Mouse (Mus musculus) spleen, embryonic (tissue): ENCODE measurements at regions not wholly inside any gene's neighbourhood (a gene's known extent, or its start where the extent isn't known, plus 50 kb on each side); places are given as distances from the start of the nearest gene placed in this dataset.

Experiments used
- CTCF ChIA-PET: fragments of 350-600 bp; sonication (Branson Sonifier 250); formaldehyde crosslinking; loops from one replicate; lab custom pipeline; 2022; lab: Charles Lee

GRCm38 (mm10) chr7:68579666-68580065 lies 169.4 kb downstream of the Arrdc4 start:
- CTCF ChIA-PET: interaction anchor here (0.7 kb wide), 1 partner anchor 9 kb away, joined by 4 read pairs; no protein-coding TSS in a partner anchor

DNA sequence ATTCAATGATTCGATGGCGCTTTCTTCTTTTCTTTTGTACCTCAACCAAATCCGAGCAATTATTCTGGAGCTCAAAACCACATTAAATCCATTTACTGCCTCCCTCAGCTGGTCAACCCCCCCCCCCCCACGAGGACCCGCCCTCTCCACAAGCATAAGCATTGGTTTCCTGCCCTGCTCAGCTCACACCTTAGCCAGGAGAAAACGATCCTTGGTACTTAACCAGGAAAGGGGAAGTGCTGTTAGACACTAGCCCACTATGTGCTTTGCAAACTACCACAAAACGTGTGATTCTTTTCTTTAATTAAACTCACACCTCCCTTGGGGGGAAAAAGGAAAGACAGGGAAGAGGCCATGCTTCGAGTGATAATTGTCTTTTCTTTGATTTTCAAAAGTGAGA lies 169.8 kb downstream of the Arrdc4 start:
- CTCF ChIA-PET: interaction anchor here (0.7 kb wide), 1 partner anchor 8 kb away, joined by 4 read pairs; no protein-coding TSS in a partner anchor

GRCm38 (mm10) chr7:68571315-68571714 lies 177.7 kb downstream of the Arrdc4 start:
- CTCF ChIA-PET: interaction anchor here (0.6 kb wide), 1 partner anchor 8 kb away, joined by 4 read pairs; no protein-coding TSS in a partner anchor

GRCm38 (mm10) chr7:68568127-68568510 lies 180.9 kb downstream of the Arrdc4 start:
- CTCF ChIA-PET: no interaction called here

DNA sequence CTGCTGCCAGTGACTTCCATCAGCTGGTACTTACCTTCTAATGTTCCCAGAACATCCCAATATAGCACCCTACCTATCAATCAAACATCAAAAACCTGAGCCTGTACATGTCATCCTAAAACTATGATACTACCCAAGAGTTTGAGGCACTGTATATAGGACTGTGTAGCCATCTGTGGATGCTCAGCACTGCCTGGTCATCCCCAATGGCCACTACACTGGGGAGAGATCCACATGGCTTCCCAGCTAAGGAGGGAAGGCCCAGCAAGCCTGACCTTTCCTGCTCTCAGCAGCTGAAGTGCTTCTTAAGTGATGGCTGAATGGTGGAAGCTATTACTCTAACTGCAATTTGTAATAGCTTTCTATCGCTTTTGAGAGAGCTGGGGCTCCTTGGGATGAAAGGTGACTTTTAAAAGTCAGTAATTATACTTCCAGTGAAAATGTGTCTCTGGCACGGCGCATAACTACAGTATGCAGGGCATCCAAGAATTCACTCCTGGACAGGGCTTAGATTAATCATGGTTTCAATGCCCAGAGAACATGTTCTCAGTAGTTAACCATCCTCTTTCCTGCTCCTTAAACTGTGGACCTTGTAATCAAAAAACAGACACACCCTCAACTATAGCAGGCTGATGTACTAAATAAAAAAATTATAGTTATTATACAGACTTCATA lies 181.5 kb downstream of the Arrdc4 start:
- CTCF ChIA-PET: no interaction called here

GRCm38 (mm10) chr7:68559440-68560343 lies 189.3 kb downstream of the Arrdc4 start:
- CTCF ChIA-PET: no interaction called here

GRCm38 (mm10) chr7:68550330-68550729 lies 198.7 kb downstream of the Arrdc4 start:
- CTCF ChIA-PET: no interaction called here

- CTCF ChIA-PET: no interaction called here
Observed at GRCm38 (mm10) chr7:68548176-68548575, 200.9 kb downstream of the Arrdc4 start.

GRCm38 (mm10) chr7:68544136-68544535 lies 204.9 kb downstream of the Arrdc4 start:
- CTCF ChIA-PET: no interaction called here

- CTCF ChIA-PET: no interaction called here
Observed at GRCm38 (mm10) chr7:68509096-68509495, 235.5 kb downstream of the Fam169b start.

DNA sequence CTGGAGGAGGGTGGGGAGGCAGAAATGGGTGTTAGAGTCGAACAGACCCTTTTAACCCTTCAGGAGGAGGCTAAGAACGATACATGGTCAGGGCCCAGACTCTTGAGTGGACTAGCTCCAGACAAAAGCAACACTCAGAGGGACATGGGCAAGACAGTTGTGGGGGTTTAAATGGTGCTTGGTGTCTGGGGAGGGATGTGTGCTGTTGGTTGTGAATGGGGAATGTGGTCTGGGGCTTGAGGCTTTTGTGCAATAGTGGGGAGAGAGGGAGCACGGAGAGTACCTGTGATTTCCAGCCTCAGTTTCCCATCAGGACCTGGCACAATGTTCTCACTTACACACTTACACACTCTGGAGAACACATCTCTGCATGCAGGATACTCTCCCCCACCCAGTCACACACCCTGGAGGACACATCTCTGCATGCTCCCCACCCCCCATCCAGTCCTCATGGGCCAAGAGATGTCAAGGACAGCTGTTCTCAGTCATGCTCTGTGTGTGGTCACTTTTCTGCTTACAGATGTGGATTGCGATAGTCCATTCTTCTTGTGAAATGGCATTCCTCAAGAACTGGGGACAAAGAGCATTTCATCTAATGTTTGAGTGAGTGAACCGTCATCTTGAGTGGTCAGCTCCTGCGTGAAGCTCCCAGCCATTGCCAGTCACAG lies 217.6 kb downstream of the Fam169b start:
- CTCF ChIA-PET: no interaction called here

- CTCF ChIA-PET: no interaction called here
Observed at GRCm38 (mm10) chr7:68486676-68487075, 213.0 kb downstream of the Fam169b start.

GRCm38 (mm10) chr7:68482553-68482952 lies 208.9 kb downstream of the Fam169b start:
- CTCF ChIA-PET: no interaction called here

DNA sequence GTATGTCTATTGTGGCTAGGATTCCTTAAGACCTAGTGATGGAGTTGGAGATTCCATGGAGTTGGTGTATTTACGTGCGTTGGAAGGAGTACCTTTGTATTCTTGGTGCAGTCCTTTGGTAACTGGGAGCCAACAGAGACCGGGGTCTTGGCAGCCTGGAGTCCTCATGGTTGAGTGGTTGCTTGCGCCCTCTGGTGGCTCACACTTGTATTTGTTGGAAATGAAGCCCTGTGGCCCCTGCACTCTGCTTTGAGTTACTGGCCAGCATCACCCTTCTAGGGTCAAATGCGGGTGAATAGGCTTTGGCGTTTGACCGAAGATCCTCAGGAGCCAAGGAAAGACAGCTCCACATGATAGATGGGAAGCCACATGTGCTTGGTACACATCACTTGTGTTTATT lies 207.1 kb downstream of the Fam169b start:
- CTCF ChIA-PET: no interaction called here

DNA sequence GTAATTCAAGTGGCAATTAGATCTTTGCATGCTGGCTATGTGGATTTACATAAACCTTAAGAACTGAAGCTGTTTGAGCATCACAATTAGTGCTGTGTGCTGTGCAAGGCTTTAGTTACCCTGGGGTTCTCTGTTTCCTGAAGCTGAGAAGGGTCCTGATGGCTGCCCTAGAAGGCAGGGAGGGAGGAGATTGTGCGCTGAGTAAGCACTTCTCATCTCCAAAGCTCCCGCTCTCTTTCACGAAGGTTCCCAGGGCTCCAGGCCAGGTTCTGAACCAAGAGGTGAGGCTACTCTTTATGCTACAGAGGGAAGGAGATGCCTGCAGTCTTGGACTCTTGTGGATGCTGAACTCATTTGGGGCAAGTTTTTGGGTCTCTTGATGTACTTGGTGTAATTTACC lies 206.7 kb downstream of the Fam169b start:
- CTCF ChIA-PET: no interaction called here

DNA sequence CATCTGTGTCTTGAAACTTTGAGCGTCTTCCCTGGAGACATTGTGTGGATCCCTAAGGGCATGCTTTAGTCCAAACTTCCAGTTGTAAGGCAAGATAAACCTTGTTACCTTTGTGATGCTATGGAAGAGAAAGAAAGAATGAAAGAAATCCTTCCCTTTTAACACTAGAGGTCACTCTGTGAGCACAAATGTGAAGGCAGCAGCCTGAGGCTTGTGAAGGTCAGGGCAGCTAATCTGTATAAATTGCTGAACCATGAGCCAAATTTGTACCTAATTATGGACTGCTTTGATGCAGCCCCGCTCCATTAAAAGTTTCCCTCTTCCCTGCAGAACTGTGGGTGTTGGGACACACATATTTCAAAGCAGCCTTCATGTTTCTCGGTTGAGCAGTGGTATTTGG lies 204.4 kb downstream of the Fam169b start:
- CTCF ChIA-PET: no interaction called here

- CTCF ChIA-PET: no interaction called here
Observed at GRCm38 (mm10) chr7:68472800-68473199, 199.2 kb downstream of the Fam169b start.

GRCm38 (mm10) chr7:68470983-68471382 lies 197.3 kb downstream of the Fam169b start:
- CTCF ChIA-PET: no interaction called here

GRCm38 (mm10) chr7:68468574-68468973 lies 194.9 kb downstream of the Fam169b start:
- CTCF ChIA-PET: no interaction called here

DNA sequence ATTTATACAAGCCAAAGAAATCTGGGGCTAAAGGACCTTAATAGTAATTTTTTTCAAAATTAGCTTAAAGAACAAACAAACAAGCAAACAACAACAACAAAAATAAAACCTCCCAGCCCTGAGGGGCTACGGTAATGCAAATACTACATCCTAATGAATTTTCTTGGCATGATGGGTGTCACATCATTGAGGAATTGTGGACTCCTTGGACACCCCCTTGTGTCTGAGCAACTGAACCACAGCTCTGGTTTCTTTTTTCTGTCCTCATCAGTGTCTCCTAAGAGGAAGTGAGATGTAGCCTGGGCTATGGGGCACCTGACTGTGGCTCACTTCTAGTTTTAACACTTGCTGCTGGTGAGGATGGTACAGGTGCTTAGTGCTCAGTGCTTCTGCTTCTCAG lies 184.2 kb downstream of the Fam169b start:
- CTCF ChIA-PET: no interaction called here

GRCm38 (mm10) chr7:68455451-68455850 lies 181.8 kb downstream of the Fam169b start:
- CTCF ChIA-PET: no interaction called here

GRCm38 (mm10) chr7:68453028-68453692 lies 179.5 kb downstream of the Fam169b start:
- CTCF ChIA-PET: no interaction called here
